Mouse (Mus musculus) kidney, adult 9 months (tissue): ENCODE results near the gene Lipm.

Experiments
- DNase-seq: peaks from one replicate; pipeline ENCODE4 v3.0.0; 2022

Gene Lipm

DNA sequence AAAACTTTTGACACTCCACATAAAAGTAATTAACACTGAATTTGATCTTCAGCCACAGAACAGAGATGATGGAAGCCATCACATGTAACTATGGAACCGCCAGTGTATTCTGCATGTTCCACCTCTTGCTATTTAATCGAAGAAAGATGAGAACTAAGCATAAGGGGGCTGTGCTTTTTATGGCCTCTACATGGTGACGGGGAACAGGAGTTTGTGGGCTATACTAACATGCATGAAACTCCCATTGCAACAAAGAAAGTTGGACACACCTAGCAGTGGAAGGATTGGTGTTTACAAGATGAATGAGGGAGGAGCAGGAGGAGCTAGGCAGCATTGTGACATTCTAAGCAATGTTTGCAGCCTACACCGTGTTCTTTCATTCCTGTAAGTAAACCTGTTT lies at the start of gene Lipm:
Lipm (plus strand) TSS at position 301 of the 400 bp plus-strand sequence.
- no peak for DNase-seq

DNA sequence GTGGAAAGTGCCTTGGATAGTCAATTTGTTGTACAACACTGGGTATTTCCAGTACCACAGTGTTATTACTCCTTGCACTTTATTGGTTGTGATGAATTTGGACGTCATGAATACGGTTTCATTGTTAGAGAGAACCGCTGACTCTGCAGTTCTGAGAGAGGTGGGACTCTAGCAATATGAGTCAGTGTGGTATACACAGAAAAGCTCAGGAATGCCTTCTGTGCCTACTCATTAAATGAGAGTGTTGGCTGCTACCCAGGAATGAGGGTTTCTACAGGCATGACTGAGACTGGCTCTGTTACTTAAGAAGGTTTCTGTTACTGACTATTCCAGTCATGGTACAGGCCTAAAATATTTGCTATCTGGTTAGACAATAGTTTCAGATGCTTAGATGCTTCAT lies 49.2 kb upstream of the Lipm start:
- no peak for DNase-seq

DNA sequence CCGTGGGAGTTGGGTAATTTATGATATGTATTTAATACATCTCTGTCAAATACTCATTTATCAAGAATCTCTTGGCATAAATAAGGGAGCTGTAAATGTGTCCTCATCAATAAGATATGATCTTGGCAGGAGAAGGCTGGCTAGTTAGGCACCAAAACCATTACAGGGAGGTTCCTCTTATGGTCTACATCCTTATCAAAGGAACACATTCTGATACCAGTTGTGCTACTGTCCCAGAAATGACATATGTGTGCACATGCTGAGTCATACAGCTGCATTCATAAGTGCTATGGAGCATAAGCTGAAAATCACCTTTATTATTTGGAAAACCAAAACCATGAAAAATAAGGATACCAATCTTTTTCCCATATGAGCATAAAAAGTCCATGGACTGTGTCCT lies 37.2 kb upstream of the Lipm start:
- DNase-seq: no peak

DNA sequence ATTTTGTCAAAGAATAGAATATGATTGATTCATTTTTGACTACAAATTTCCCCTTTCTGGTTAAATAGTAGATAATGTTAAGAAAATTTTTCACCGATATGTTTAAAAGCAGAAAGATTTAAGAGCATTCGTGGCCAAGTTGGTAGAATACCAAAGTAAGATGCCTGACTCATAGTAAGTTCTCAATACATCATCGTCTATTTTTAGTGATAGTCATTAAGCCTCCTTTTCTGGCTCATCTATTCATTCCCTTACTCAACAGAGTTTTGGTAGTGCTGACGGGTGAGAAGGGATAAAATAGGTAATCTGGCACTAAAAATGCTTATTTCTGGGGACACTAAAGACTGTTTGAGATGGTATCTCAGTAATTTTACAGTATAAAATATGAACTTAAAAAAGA lies 36.7 kb upstream of the Lipm start:
- DNase-seq: no peak

GRCm38 (mm10) chr19:34066779-34067472 lies 33.8 kb upstream of the Lipm start, which contains the start of gene Lipn:
TSS of gene Lipn (plus strand) at chr19:34067358.
- DNase-seq: no peak

- no peak for DNase-seq
Observed at GRCm38 (mm10) chr19:34074239-34074638, 26.5 kb upstream of the Lipm start.

DNA sequence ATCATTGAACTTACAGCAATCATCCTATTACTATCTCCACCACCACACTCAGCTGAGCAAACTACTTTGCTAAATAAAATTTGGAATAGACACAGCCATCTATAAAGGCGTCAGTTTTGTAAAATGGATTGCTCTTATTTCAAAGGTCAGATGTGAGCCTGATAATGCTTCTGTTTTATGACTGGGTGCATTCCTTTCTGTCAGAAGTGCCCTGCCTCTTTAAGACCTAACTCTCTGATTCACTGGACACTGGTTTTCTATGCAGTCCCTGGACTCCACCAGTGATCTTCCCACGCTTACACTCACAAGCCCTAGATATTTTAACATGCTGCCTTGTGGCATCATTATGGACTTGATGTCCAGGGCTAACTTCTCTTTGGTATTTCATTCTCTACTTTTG lies 22.6 kb upstream of the Lipm start:
- no peak for DNase-seq

GRCm38 (mm10) chr19:34089011-34089680 lies 11.6 kb upstream of the Lipm start:
- peak; percentile 63 for DNase-seq

DNA sequence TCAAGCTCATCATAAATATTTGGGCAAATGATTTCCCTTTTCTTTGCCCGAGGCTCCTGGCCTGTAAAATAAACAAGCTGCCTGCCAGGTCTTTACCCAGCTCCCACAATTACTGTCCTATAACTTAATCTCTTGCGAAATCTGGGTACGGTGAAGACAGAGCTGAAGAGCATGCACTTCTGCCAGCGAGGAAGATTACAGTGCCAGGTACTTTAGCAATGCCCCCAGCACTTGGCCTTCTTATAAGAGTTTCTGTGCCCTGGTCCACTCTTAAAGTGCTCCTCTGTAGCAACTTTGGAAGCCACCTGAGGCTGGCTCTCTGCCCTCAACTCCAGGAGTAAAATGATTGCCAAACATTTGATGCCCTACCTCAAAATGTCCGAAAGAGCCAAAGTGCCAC lies 5.4 kb upstream of the Lipm start:
- no peak for DNase-seq

DNA sequence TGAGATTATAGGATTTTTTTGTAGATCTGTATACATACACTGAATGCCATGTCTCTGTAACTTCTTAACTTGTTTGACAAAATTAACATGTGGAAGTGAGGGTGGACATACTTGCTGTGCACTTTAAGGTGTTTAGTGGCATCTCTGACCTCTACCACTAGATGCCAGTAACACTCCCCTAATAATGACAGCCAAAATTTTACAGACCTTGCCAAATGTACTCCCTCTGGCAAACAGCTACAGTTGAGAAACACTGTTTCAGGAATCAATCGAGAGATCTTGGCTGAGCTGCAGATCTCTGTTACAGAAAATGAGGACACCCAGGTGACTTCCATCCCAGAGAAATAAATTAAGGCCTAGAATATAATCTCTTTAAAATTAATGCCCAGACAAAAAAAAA lies 4.5 kb upstream of the Lipm start:
- DNase-seq: no peak

- no peak for DNase-seq
Observed at GRCm38 (mm10) chr19:34101888-34102287, 1.2 kb downstream of the Lipm start.

DNA sequence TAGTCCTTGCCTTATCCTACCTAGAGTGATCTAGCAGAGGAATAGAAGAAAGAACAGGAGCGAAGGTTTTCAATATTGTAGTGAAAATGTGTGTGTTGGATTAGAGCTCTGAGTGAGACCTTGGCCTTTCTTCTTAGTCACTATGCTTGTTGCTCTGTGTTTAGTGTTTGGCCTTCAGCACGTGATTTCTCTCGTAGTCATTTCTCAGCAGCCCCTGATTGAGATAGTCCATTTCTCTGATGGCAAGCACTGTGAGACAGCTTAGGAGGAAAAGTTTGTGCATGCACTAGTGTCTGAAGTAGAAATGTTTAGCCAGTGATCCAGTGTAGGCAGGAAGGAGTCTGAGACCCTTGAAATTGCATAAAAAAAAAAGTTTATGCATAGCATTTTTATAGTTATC lies 4.1 kb downstream of the Lipm start:
- no peak for DNase-seq

DNA sequence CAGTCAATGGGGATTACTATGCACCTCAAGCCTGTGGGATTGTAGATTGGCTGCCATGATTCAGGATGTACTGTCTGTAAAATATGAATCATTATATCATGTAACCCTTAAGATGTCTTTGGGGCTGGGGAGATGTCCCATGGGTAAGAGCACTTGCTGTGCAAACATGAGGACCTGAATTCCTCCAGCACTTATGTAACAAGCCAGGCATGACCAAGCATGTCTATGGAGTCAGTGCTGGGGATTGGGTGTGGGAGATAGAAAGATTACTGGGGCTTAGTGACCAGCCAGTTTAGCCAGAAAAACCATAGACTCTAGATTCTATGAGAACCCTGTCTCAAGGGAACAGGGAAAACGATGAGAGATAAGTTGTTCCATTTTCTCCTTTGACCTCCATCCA lies 18.4 kb downstream of the Lipm start:
- DNase-seq: no peak

- no peak for DNase-seq
Observed at GRCm38 (mm10) chr19:34119653-34120052, 18.9 kb downstream of the Lipm start.

DNA sequence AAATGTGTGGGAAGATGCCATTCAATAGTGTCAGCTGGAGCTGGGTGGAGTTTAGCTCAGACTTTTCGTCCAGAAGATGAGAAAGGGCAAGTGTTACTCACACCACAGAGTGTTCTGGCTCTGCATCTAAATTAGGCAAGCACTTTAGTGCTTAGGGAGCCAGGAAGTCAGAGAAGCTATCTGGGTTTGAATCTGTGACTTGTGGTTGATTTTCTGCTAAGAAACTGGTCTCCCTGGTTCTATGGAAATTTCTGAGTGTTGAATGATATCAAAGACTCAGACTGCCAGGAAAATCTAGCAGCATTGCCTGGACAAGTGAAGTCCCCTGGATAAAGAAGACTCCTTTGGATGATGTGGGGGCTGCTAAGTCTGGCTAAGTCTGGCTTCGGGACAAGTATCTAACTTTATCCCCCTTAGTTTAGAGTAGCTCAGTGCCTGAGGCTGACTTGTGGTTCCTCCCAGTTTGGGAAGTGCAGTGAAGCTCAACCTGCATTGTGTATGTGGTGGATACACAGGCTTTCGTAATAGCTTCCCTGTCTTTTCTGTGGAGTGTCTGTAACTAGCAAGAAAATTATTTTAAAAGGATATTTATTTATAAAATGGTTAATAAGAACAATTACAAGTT lies 19.5 kb downstream of the Lipm start:
- DNase-seq: no peak

DNA sequence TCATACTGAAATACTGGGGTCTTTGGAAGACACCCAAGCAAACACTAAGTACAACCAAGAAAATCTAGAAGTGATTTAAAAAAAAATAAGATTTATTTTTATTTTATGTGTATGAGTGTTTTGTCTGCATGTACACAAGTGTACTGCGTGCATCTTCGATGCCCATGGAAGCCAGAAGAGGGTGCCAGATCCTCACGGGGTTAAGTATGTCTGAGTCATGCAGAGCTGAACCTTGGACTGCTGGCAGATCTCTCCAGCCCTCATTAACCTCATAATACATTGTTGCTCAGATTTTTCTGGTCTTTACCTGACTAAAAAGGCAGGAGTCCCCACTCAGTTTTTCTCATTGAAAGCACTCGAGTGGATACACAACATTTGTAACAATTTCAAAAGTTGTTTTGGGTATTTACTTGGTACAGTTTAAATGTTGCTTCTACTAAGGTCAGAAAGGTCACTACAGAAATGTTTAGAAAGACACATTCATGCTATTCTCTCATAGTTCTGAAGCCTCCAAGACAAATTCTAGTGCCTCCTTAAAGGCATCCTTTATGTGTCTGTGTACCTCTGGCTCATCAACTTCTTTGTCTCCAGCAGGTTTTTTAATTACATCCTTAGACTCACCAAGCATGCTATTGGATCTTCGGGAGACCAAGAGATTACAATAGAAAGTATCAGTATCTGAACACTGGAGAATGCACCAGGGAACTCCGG lies 38.1 kb downstream of the Lipm start:
- DNase-seq: peak; percentile 57

DNA sequence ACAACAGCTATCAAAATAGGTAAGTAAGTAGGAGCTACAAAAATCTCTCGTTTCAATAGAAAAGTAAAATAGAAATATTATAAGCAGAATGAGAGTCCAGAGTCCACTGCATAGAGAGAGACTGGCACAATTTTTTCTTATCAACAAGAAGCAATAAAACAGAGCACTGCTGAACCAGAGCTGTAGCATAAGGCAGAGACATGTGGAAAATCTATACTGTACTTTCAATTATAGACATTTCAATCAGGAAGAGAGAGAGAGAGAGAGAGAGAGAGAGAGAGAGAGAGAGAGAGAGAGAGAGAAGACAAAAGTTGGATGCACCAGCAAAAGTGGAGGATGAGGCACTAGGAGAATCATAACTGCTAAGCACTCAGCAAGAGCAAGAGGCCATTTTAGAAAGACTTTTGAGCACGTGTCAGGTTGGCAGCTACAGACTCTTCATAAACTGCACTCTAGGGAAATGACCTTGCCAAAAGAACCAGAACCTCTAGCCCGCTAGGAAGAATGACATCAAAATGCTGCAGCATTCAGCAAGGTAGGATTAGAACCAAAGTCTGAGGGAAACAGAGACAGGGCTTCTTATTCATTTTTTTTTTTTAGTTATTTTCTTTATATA lies 38.8 kb downstream of the Lipm start:
- no peak for DNase-seq

DNA sequence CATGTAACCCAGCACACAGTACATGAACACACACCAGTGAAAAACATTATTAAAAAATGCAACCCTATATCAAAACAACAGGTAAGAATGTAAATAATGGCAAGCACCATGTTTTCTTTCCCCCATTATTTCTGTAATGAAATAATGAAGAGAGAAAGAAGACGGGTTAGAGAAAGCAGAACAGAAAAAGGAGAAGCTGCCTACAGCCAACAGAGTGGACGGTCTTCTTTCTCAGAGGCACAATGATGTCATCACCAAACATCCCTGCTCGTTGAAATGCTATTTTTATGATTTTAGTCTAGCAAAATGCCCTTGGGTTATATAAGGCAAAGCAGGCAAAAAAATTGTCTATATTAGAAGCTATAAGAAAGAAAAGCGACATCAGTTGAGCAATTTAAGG lies 47.7 kb downstream of the Lipm start:
- no peak for DNase-seq

DNA sequence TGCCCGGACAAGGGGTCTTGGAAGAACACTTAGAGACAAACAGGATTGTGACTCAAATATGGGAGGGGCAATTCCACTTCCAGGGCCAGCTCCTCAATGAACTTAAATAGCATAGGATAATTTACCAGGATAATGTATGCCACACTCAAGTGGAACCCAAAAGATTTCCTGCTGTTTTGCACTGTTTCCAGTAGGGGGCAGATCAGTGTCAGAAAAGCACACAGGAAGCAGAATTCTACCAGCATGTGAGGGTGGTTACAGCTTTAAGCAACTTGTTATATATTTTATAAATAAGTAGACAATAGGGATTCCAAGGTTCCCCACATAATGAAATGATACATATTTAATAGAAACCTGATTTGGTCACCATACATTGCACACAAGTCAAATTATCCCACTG lies 51.2 kb downstream of the Lipm start:
- peak; percentile 13 for DNase-seq

- DNase-seq: no peak
Observed at GRCm38 (mm10) chr19:34153263-34154144, 52.8 kb downstream of the Lipm start.

- DNase-seq: no peak
Observed at GRCm38 (mm10) chr19:34162693-34163092, 62.0 kb downstream of the Lipm start.

DNA sequence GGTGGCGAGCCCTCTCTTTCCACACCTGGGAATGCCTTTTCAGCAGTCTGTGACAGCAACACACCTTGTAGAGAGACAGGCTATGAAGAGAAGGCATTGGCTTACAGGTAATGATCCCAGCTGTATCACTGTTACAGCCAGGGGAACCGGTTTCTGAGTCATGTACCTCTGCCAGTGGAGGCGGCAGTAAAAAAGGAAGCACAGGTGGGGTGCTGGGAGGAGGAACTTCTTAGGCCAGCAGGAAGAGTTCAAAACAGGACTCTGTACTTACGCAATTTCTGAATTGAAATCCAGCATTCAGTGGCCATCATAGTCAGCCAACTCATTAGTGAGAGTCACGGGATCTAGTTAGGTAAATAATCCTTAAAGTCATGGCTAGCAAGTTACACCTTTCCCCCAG lies 65.2 kb downstream of the Lipm start, which contains the start of gene Ankrd22:
Ankrd22 (minus strand) TSS at position 163 of the 400 bp plus-strand sequence.
- no peak for DNase-seq
